In genomic region chr7:98071620-98072019, GRCm38 (mm10) we compare ENCODE assay signal across 7 mouse cellular contexts. TPM values are rescaled to one million over a fixed set of nuclear protein-coding genes. Genes with fewer than 3 reads are reported as not detected.
DNase-seq lines count a peak whose midpoint lies in the region; ATAC-seq lines count a peak whose summit lies in the region.

No protein-coding gene starts in this region.

- no peak overlapping the region for H3K9ac ChIP-seq in midbrain, embryonic 13.5 days (replicated peaks)

- intact Hi-C loops in left cerebral cortex, postnatal 4 days (cut with DNase I) = no loop called here

- H3K4me2 ChIP-seq in midbrain, embryonic 13.5 days (replicated peaks) = no peak overlapping the region

- H3K9me3 ChIP-seq in midbrain, embryonic 13.5 days = no peaks in the 10 kb centered on the region

- H3K36me3 ChIP-seq in midbrain, embryonic 13.5 days = peaks cover 34% of the 10 kb centered on the region

- DNase-seq in adipocyte (ENCODE audit: low spot score) = peak; percentile 68
- peak; percentile 83 to 84 for DNase-seq in cerebellum, postnatal 36 days
- peak; percentile 38 to 54 for DNase-seq in gastrocnemius, adult 8-10 months (ENCODE audit: low spot score in 2 of 2)
- peak; percentile 61 for DNase-seq in kidney, adult 11 months
- peak; percentile 90 for DNase-seq in left cerebral cortex, postnatal 4 days
- peak; percentile 59 to 86 for DNase-seq in spleen, adult 18-20 months

- 35% methylated on average over 5 of the region's 5 CpGs for WGBS in midbrain, embryonic 13.5 days

- no peaks in the 10 kb centered on the region for H3K27me3 ChIP-seq in midbrain, embryonic 13.5 days

- ATAC-seq in midbrain, embryonic 13.5 days = peak; percentile 73

- H3K27ac ChIP-seq in midbrain, embryonic 13.5 days = no peak overlapping the region

- no peaks in the 10 kb centered on the region for H3K4me1 ChIP-seq in midbrain, embryonic 13.5 days (replicated peaks)

- no peak overlapping the region for H3K4me3 ChIP-seq in midbrain, embryonic 13.5 days (replicated peaks)

RNA-seq across cellular contexts. Expression of gene Myo7a, which starts 47.7 kb away (rescaled TPM):
- total RNA-seq in gastrocnemius, adult 8-10 months (2022) = 1 to 10 TPM; 1.3 to 2.9 (median 2.2) TPM
- total RNA-seq in left cerebral cortex, postnatal 4 days (2021) = 10 to 100 TPM; 17.8 to 18.7 TPM
- 17.8 and 19.0 TPM in 2 replicates for polyA plus RNA-seq in midbrain, embryonic 13.5 days (2015; fragmentation: Nextera tagmentation; extraction: Ambion mirVana)

Comparison
In these comparisons a context has a peak if more than half of its experiments do, and no peak if none do; other contexts are left out.
1. RNA of gene Myo7a, which starts 47.7 kb away (total RNA-seq): 17.8 to 18.7 TPM in left cerebral cortex, postnatal 4 days; 1.3 to 2.9 TPM in gastrocnemius, adult 8-10 months; every median in the first group is over 4 times any median in the second.
2. Peak in every context shown above with its lines, with median percentiles within 50 percentile points of each other: DNase-seq.